Mouse (Mus musculus) forebrain, embryonic 11.5 days (tissue): ENCODE measurements around the gene Rtn2. TPM values are rescaled to one million over a fixed set of nuclear protein-coding genes. Genes with fewer than 3 reads are reported as not detected.

Experiments used
- ATAC-seq: fragments of 200-750 bp; cut with Nextera tagmentation; replicated peaks from 2 replicates; pipeline ENCODE4 v1.8.0; 2017; ENCODE audit warnings: moderate TSS enrichment; ENCODE audit not compliant: low FRiP score
- DNase-seq: peaks from one replicate; pipeline ENCODE4 v3.0.0-alpha.2; 2017; ENCODE audit warnings: low spot score
- H3K27ac ChIP-seq: fragments of 300-500 bp; sonication (generic); 2 replicates; pipeline ENCODE4 v1.5.1; 2014; ENCODE audit warnings: low read depth, low read length
- H3K27me3 ChIP-seq: fragments of 300-500 bp; sonication (generic); 2 replicates; pipeline ENCODE4 v1.6.1; 2014; ENCODE audit warnings: mild to moderate bottlenecking, low read length, mixed read lengths; ENCODE audit not compliant: control insufficient read depth, insufficient read depth
- H3K36me3 ChIP-seq: fragments of 300-500 bp; sonication (generic); 2 replicates; pipeline ENCODE4 v1.6.1; 2014; ENCODE audit warnings: mild to moderate bottlenecking, low read length, moderate library complexity, mixed read lengths; ENCODE audit not compliant: control insufficient read depth, insufficient read depth
- H3K4me1 ChIP-seq: fragments of 300-500 bp; sonication (generic); replicated peaks from 2 replicates; pipeline ENCODE4 v1.6.1; 2014; ENCODE audit warnings: low read length, mixed read lengths; ENCODE audit not compliant: control insufficient read depth, insufficient read depth
- H3K4me2 ChIP-seq: fragments of 300-500 bp; sonication (generic); 2 replicates; pipeline ENCODE4 v1.6.1; 2014; ENCODE audit warnings: low read depth, mild to moderate bottlenecking, low read length, moderate library complexity, mixed read lengths; ENCODE audit not compliant: severe bottlenecking
- H3K4me3 ChIP-seq: fragments of 300-500 bp; sonication (generic); 2 replicates; pipeline ENCODE4 v1.5.1; 2014; ENCODE audit warnings: low read depth, low read length
- H3K9ac ChIP-seq: fragments of 300-500 bp; sonication (generic); 2 replicates; pipeline ENCODE4 v1.6.1; 2014; ENCODE audit warnings: low read length
- H3K9me3 ChIP-seq: fragments of 300-500 bp; sonication (generic); 2 replicates; pipeline ENCODE4 v1.6.1; 2016; ENCODE audit warnings: low read length, mixed read lengths; ENCODE audit not compliant: control insufficient read depth
- WGBS: fragments of 180-500 bp; shearing (Covaris S2); extraction: QIAGEN DNeasy Blood & Tissue Kit; methylation state at CpG from one replicate; pipeline ENCODE4 v1.1.7; 2014; 5-methylcytosine and 5-hydroxymethylcytosine counted together
- polyA plus RNA-seq: library from polyadenylated mRNA; unstranded; fragments of >200 nt; fragmentation: Nextera tagmentation; extraction: Ambion mirVana; gene quantifications from 2 replicates; pipeline ENCODE4 v1.2.1, GENCODE M21; 2014

Rtn2 gene
- polyA plus RNA-seq, 1 experiment from 2014 or later: 47.3 TPM

DNA sequence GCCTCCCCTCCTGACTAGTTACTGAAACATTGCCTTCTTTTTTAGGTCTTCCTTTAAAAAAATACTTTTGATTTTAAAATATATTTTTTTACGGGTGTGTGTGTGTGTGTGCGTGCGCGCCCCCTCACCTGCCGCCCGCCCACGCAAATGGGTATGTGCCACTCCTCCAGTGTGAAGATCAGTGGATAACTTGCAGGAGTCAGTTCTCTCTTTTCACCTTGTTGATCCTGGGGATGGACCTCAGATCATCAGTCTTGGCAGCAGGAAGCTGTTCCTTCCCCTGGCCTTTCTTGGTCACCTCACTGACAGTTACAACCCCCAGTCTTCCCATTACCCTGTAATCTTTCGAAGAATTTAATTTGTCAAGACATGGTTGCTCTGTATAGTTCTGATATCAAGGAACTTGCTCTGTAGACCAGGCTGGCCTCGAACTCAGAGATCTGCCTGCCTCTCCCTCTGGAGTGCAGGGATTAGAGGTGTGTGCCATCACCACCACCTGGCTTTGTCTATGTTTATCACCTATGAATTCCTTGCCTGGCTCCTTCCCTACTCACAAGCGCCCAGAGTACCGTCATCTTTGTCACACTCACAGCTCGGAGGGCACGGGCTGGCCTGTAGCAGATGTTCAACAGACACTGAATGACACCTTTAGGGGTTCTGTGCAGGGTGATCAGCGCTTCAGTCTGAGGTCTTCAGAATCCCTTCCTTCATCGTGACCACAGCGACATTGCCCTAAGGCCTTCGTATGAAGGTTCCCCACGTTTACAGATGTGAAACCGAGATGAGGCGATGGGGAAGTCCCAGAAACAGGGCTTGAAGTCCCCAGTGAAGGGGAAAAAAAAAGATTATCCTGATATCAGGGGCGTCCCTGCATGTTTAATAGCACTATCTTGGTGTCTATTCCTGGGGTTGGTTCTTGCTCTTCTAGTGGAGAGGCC is 43.1 kb downstream of the Rtn2 start:
- H3K4me1 ChIP-seq: peaks cover 12% of the 10 kb centered on the region; the same call in 1 of the 2 replicates
- H3K4me3 ChIP-seq: no peak overlapping the region
- H3K27me3 ChIP-seq: no peaks in the 10 kb centered on the region
- no peak overlapping the region for H3K27ac ChIP-seq
- DNase-seq (no peak), ATAC-seq (no peak)
- no peak overlapping the region; the same call in 1 of the 2 replicates for H3K4me2 ChIP-seq
- no peaks in the 10 kb centered on the region for H3K36me3 ChIP-seq
- no peak overlapping the region for H3K9ac ChIP-seq
- H3K9me3 ChIP-seq: no peaks in the 10 kb centered on the region
- WGBS: 74% methylated on average over 21 of the region's 21 CpGs

- whole genome bisulfite sequencing: 1% methylated on average over 19 of the region's 20 CpGs
- DNase-seq (peak; percentile 90), ATAC-seq (peak; percentile 74)
- H3K27me3 ChIP-seq: no peaks in the 10 kb centered on the region
- 0 out of 2 replicates have a peak overlapping the region, but pooled peaks have one; percentile 10 for H3K9ac ChIP-seq
- no peaks in the 10 kb centered on the region for H3K9me3 ChIP-seq
- H3K36me3 ChIP-seq: no peaks in the 10 kb centered on the region
- peak overlapping the region; percentile 33 for H3K4me3 ChIP-seq
- peak overlapping the region; percentile 62 for H3K4me2 ChIP-seq
- H3K27ac ChIP-seq: no peak overlapping the region
- H3K4me1 ChIP-seq: peaks cover 12% of the 10 kb centered on the region; the same call in 1 of the 2 replicates
These were observed 43.9 kb downstream of the Rtn2 start for GRCm38 (mm10) chr7:19326359-19326758.

DNA sequence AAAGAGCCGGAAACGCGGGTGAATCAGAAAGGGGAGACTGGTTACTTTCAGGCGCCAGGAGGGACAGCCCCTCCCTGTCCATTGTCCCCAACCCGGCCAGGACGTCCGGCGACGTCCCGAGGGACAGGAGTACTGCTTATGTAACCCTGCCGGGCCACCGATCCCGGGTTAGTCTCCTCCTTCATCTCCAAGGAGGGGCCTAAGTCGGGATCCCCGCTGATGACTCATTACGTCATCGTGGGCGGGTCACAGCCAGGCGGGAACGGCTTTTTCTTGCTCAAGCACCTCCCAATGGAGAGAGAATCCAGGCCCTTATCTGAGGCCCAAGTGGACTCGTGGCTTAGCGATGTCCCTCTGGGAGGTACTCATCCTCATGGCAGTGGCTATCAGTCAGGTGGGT is 44.7 kb downstream of the Rtn2 start:
- Histone ChIP-seq H3K36me3 (no peaks in the 10 kb centered on the region), H3K4me1 (peaks cover 12% of the 10 kb centered on the region; the same call in 1 of the 2 replicates), H3K9ac (peak overlapping the region; percentile 45), H3K4me3 (peak overlapping the region; percentile 33), H3K4me2 (peak overlapping the region; percentile 62), H3K27me3 (no peaks in the 10 kb centered on the region), H3K27ac (peak overlapping the region; percentile 55; the same call in 1 of the 2 replicates), H3K9me3 (no peaks in the 10 kb centered on the region)
- ATAC-seq (peak; percentile 75), DNase-seq (peak; percentile 90)
- 1% methylated on average over 22 of the region's 22 CpGs for WGBS

DNA sequence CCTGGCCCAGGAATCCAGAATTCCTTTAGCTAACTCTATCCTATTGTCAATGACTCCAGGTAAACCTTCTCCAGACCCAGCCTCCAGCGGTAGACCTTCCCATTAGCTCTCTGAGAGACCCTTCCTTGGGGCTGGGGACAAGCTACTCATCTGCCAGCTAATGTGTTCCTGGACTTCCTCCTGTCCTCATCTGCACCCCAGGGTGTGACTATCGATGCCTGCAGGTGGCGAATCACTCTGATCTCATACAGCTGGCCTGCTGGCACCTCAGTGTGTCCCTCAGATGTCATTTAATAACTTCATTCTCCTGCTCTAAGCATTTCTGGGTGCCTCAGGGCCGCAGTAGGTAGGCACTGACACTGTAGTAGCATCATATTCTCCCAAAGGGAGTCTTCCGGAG is 45.4 kb downstream of the Rtn2 start:
- no peak overlapping the region for H3K27ac ChIP-seq
- H3K27me3 ChIP-seq: no peaks in the 10 kb centered on the region
- H3K9ac ChIP-seq: peak overlapping the region; percentile 45; the same call in 1 of the 2 replicates
- peak overlapping the region; percentile 62; the same call in 1 of the 2 replicates for H3K4me2 ChIP-seq
- ATAC-seq (no peak), DNase-seq (peak; percentile 53)
- WGBS: 77% methylated on average over 5 of the region's 5 CpGs
- H3K4me1 ChIP-seq: peaks cover 12% of the 10 kb centered on the region; the same call in 1 of the 2 replicates
- no peaks in the 10 kb centered on the region for H3K36me3 ChIP-seq
- H3K4me3 ChIP-seq: no peak overlapping the region
- H3K9me3 ChIP-seq: no peaks in the 10 kb centered on the region

- no peaks in the 10 kb centered on the region for H3K9me3 ChIP-seq
- H3K4me1 ChIP-seq: peaks cover 12% of the 10 kb centered on the region; the same call in 1 of the 2 replicates
- no peak for ATAC-seq
- H3K27ac ChIP-seq: no peak overlapping the region
- H3K36me3 ChIP-seq: no peaks in the 10 kb centered on the region
- no peak overlapping the region for H3K9ac ChIP-seq
- no peak for DNase-seq
- no peaks in the 10 kb centered on the region for H3K27me3 ChIP-seq
- H3K4me2 ChIP-seq: no peak overlapping the region
- H3K4me3 ChIP-seq: no peak overlapping the region
These were observed 46.0 kb downstream of the Rtn2 start for GRCm38 (mm10) chr7:19328425-19328824.

- no peaks in the 10 kb centered on the region for H3K36me3 ChIP-seq
- ATAC-seq: no peak
- no peaks in the 10 kb centered on the region for H3K27me3 ChIP-seq
- no peak overlapping the region for H3K27ac ChIP-seq
- no peak overlapping the region for H3K9ac ChIP-seq
- H3K9me3 ChIP-seq: no peaks in the 10 kb centered on the region
- DNase-seq: no peak
- H3K4me1 ChIP-seq: peaks cover 7% of the 10 kb centered on the region; the same call in 1 of the 2 replicates
- no peak overlapping the region for H3K4me2 ChIP-seq
- H3K4me3 ChIP-seq: no peak overlapping the region
- 73% methylated on average over 2 of the region's 2 CpGs for WGBS
These were observed 49.5 kb downstream of the Rtn2 start for GRCm38 (mm10) chr7:19331910-19332309.

DNA sequence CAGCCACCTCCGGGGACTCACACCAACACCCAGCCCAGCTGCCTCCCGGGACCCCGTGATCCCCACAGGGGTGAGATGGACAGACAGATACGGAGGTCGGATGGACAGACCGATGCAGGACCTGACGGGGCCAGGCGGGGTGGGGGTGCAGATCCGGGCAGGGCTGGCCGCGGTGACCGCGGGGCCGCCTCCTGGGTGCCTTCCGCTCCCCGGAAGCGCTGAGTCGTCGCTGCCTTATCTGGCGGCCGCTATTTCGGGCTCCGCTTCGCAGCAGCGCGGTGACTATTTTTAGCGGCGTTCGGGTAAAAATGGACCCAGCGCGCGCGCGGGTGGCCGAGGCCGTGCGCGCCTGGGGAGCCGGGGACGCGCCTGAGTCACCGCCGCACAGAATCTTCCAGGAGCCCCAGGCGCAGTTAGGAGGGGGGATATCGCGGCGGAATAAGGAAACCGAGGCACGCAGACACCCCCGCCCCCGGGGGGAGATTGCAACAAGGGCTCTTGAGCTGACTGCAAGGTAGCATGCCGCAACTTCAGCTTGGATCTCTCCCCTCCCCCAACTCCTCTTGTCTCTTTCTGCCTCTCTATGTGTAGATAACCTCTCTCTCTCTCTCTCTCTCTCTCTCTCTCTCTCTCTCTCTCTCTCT is 50.4 kb downstream of the Rtn2 start:
- H3K9ac ChIP-seq: peak overlapping the region; percentile 52
- under 1% methylated on average over 52 of the region's 52 CpGs for WGBS
- H3K4me3 ChIP-seq: peak overlapping the region; percentile 38
- peak; percentile 78 for DNase-seq
- H3K36me3 ChIP-seq: no peaks in the 10 kb centered on the region
- peaks cover 1% of the 10 kb centered on the region; the same call in 1 of the 2 replicates for H3K4me1 ChIP-seq
- H3K27me3 ChIP-seq: no peaks in the 10 kb centered on the region
- H3K27ac ChIP-seq: no peak overlapping the region; the same call in 1 of the 2 replicates
- H3K4me2 ChIP-seq: peak overlapping the region; percentile 56
- peak; percentile 38; the same call in 1 of the 2 replicates for ATAC-seq
- no peaks in the 10 kb centered on the region for H3K9me3 ChIP-seq

GRCm38 (mm10) chr7:19335583-19335982 is 53.2 kb downstream of the Rtn2 start:
- Histone ChIP-seq H3K36me3 (no peaks in the 10 kb centered on the region), H3K27ac (no peak overlapping the region), H3K27me3 (no peaks in the 10 kb centered on the region), H3K9me3 (no peaks in the 10 kb centered on the region), H3K4me1 (no peaks in the 10 kb centered on the region), H3K9ac (no peak overlapping the region), H3K4me2 (no peak overlapping the region), H3K4me3 (no peak overlapping the region)
- 40% methylated on average over 3 of the region's 3 CpGs for WGBS
- DNase-seq: no peak
- ATAC-seq: no peak
